Mouse (Mus musculus): ENCODE measurements around the gene Pcx. TPM values are rescaled to one million over a fixed set of nuclear protein-coding genes. Genes with fewer than 3 reads are reported as not detected.

Pcx gene
- total and polyA plus RNA-seq, 3 experiments = 39.0 to 52.5 (median 44.8) TPM

DNA sequence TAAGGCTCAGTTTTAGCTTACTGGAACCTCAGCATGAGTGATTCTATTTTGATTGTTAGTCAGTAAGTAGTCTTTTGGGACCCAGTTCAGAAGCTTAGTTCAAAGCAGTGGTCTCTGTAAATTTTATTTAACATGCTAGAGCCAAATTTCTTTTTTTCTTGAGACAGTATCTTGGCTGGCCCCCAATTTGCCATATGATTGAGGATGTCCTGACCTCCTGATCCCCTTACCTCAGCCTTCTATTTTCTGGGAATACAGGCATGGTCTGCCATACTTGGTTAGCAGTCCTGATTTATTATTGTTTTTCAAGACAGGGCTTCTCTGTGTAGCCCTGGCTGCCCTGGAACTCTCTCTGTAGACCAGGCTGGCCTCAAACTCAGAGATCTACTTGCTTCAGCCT lies 25.6 kb downstream of the Pcx start:
- DNase-seq = no peak
- Histone ChIP-seq H3K36me3 (ENCODE audit: control insufficient read depth, insufficient read depth, low read length) (no peaks in the 10 kb centered on the region), H3K9ac (ENCODE audit: low read depth, low read length) (no peak overlapping the region), H3K4me1 (ENCODE audit: control insufficient read depth, insufficient read depth, low read length) (no peaks in the 10 kb centered on the region), H3K27ac (no peak overlapping the region), H3K4me3 (no peak overlapping the region), H3K79me2 (replicated peaks; ENCODE audit: control insufficient read depth, insufficient read depth, low read length) (no peaks in the 10 kb centered on the region), H3K27me3 (ENCODE audit: control insufficient read depth, insufficient read depth, low read length) (no peaks in the 10 kb centered on the region)
- intact Hi-C loops (cut with DNase I) = no loop called here
- no peak for TF ChIP-seq POLR2A (IDR thresholded peaks at IDR 0.05; ENCODE audit: insufficient read depth, low read depth, low read length)
- no peak for TF ChIP-seq EP300 (IDR thresholded peaks at IDR 0.05; ENCODE audit: insufficient read depth, low read depth, low read length)
- TF ChIP-seq CTCF (IDR thresholded peaks at IDR 0.05) = no peak

DNA sequence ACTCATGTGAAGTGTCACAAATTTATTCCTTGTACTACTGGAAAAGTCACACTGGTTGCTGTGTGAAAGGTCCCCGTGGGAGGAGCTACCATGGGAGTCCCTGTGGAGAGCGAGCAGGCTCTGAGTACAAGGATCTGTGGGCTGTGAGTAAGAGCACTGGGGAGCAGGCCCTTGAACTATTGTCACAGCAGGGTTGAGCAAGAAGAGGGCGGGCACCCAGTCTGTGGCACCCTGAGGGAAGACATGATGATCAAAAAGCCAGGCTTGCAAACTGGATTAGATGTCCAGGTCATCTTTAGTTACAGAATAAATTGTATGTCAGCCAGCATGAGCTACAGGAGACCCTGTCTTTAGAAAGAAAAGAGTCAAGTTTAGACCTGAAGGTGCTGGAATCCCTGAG lies 26.3 kb downstream of the Pcx start:
- no peak for DNase-seq
- Histone ChIP-seq H3K4me1 (ENCODE audit: control insufficient read depth, insufficient read depth, low read length) (no peaks in the 10 kb centered on the region), H3K4me3 (no peak overlapping the region), H3K27me3 (ENCODE audit: control insufficient read depth, insufficient read depth, low read length) (no peaks in the 10 kb centered on the region), H3K9ac (ENCODE audit: low read depth, low read length) (no peak overlapping the region), H3K27ac (no peak overlapping the region), H3K36me3 (ENCODE audit: control insufficient read depth, insufficient read depth, low read length) (no peaks in the 10 kb centered on the region), H3K79me2 (replicated peaks; ENCODE audit: control insufficient read depth, insufficient read depth, low read length) (no peaks in the 10 kb centered on the region)
- 84% methylated on average over 3 of the region's 3 CpGs for WGBS
- intact Hi-C loops (cut with DNase I) = no loop called here
- TF ChIP-seq EP300 (IDR thresholded peaks at IDR 0.05; ENCODE audit: insufficient read depth, low read depth, low read length) (no peak), CTCF (IDR thresholded peaks at IDR 0.05) (no peak), POLR2A (IDR thresholded peaks at IDR 0.05; ENCODE audit: insufficient read depth, low read depth, low read length) (no peak)

DNA sequence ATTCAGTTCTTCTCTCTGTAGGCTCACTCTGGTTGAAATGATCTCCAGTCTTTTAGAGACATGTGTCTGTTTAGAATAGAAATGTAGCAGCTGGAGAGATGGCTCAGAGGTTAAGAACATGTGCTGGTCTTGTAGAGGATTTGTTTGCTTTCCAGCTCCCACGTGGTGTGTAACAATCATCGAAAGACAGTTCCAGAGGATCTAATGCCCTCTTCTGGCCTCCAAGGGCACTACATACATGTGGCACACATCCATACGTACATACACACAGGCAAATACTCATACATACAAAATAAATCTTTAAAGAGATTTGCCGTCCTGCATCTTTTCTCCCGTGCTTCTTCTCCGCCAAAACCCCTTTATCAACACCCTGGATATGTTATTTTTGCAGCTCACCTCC lies 30.0 kb downstream of the Pcx start:
- H3K36me3 ChIP-seq (ENCODE audit: control insufficient read depth, insufficient read depth, low read length) = no peaks in the 10 kb centered on the region
- no peak for DNase-seq
- TF ChIP-seq POLR2A (IDR thresholded peaks at IDR 0.05; ENCODE audit: insufficient read depth, low read depth, low read length) = no peak
- TF ChIP-seq CTCF (IDR thresholded peaks at IDR 0.05) = no peak
- TF ChIP-seq EP300 (IDR thresholded peaks at IDR 0.05; ENCODE audit: insufficient read depth, low read depth, low read length) = no peak
- no peak overlapping the region for H3K27ac ChIP-seq
- 90% methylated on average over 6 of the region's 6 CpGs for WGBS
- intact Hi-C loops (cut with DNase I) = no loop called here
- no peaks in the 10 kb centered on the region for H3K79me2 ChIP-seq (replicated peaks; ENCODE audit: control insufficient read depth, insufficient read depth, low read length)
- H3K4me3 ChIP-seq = no peak overlapping the region
- H3K27me3 ChIP-seq (ENCODE audit: control insufficient read depth, insufficient read depth, low read length) = no peaks in the 10 kb centered on the region
- no peaks in the 10 kb centered on the region for H3K4me1 ChIP-seq (ENCODE audit: control insufficient read depth, insufficient read depth, low read length)
- H3K9ac ChIP-seq (ENCODE audit: low read depth, low read length) = no peak overlapping the region

DNA sequence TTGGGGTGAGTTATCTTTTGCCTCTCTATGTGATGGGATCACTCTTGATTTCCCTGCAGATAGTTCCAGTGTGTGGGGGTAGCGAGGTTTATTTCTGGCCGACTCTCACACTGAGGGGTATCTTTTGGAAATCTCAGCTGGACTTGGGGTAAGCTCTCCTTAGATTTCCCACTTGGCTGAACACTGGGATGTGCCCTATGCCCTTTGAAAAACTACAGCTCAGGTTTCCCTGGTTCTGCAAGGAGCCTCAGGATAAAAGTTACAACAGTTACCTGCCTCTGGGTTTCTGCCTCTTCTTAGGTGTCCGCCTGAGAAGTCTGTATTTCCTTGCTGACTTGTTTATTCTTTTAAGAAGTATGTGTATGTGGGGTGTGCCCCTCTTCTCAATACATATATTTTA lies 30.7 kb downstream of the Pcx start:
- no peak for DNase-seq
- intact Hi-C loops (cut with DNase I) = no loop called here
- 94% methylated on average over 3 of the region's 3 CpGs for WGBS

DNA sequence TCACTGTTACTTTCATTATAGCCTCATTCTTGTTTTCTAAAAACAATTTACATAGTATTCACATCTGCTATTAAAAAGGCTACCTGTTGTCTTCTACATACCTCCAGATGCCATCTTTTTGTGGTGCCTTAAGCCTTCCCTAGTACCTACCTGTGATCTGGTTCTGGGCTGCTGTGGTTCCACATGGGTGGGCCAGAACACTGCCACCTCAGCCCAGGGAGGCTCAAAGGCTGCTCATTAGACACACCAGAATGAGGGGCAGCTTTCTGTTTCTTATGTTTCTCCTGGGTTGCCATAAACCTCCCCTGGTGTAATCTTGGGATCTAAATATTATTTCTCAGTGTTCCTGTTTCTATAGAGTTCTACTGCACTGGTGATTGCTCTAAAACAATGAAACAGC lies 31.8 kb downstream of the Pcx start:
- DNase-seq = no peak
- Histone ChIP-seq H3K36me3 (ENCODE audit: control insufficient read depth, insufficient read depth, low read length) (no peaks in the 10 kb centered on the region), H3K27me3 (ENCODE audit: control insufficient read depth, insufficient read depth, low read length) (no peaks in the 10 kb centered on the region), H3K9ac (ENCODE audit: low read depth, low read length) (no peak overlapping the region), H3K79me2 (replicated peaks; ENCODE audit: control insufficient read depth, insufficient read depth, low read length) (no peaks in the 10 kb centered on the region), H3K4me3 (no peak overlapping the region), H3K27ac (no peak overlapping the region), H3K4me1 (ENCODE audit: control insufficient read depth, insufficient read depth, low read length) (no peaks in the 10 kb centered on the region)
- TF ChIP-seq EP300 (IDR thresholded peaks at IDR 0.05; ENCODE audit: insufficient read depth, low read depth, low read length) (no peak), CTCF (IDR thresholded peaks at IDR 0.05) (no peak), POLR2A (IDR thresholded peaks at IDR 0.05; ENCODE audit: insufficient read depth, low read depth, low read length) (no peak)
- intact Hi-C loops (cut with DNase I) = no loop called here

More for the DNA sequence above, 30.7 kb downstream of the Pcx start:
- Histone ChIP-seq H3K27me3 (ENCODE audit: control insufficient read depth, insufficient read depth, low read length) (no peaks in the 10 kb centered on the region), H3K36me3 (ENCODE audit: control insufficient read depth, insufficient read depth, low read length) (no peaks in the 10 kb centered on the region), H3K4me1 (ENCODE audit: control insufficient read depth, insufficient read depth, low read length) (no peaks in the 10 kb centered on the region), H3K4me3 (no peak overlapping the region), H3K9ac (ENCODE audit: low read depth, low read length) (no peak overlapping the region), H3K27ac (no peak overlapping the region), H3K79me2 (replicated peaks; ENCODE audit: control insufficient read depth, insufficient read depth, low read length) (no peaks in the 10 kb centered on the region)
- TF ChIP-seq EP300 (IDR thresholded peaks at IDR 0.05; ENCODE audit: insufficient read depth, low read depth, low read length) = no peak
- TF ChIP-seq POLR2A (IDR thresholded peaks at IDR 0.05; ENCODE audit: insufficient read depth, low read depth, low read length) = no peak
- TF ChIP-seq CTCF (IDR thresholded peaks at IDR 0.05) = no peak

DNA sequence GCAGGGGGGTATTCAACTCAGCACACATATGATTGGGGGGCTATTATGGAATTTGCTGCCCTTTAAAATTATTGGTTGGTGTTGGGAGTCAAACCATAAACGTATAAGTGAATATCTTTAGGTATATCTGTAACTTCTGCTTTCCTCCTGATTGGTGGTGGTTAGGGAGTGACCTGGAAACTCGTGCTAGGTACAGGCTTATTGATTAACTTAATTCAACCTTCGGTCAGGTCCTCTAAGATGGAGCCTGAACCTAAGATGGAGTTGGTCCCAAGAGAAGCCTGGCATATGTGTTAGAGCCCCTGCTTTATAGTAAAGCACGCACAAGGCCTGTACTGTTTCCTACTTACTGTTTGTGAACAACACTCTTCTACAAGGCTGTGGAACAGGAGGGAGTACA lies 34.8 kb downstream of the Pcx start:
- H3K9ac ChIP-seq (ENCODE audit: low read depth, low read length) = no peak overlapping the region
- no peaks in the 10 kb centered on the region for H3K36me3 ChIP-seq (ENCODE audit: control insufficient read depth, insufficient read depth, low read length)
- H3K4me1 ChIP-seq (ENCODE audit: control insufficient read depth, insufficient read depth, low read length) = no peaks in the 10 kb centered on the region
- no peak for TF ChIP-seq POLR2A (IDR thresholded peaks at IDR 0.05; ENCODE audit: insufficient read depth, low read depth, low read length)
- TF ChIP-seq CTCF (IDR thresholded peaks at IDR 0.05) = no peak
- no peak for TF ChIP-seq EP300 (IDR thresholded peaks at IDR 0.05; ENCODE audit: insufficient read depth, low read depth, low read length)
- intact Hi-C loops (cut with DNase I) = no loop called here
- DNase-seq = no peak
- no peaks in the 10 kb centered on the region for H3K79me2 ChIP-seq (replicated peaks; ENCODE audit: control insufficient read depth, insufficient read depth, low read length)
- no peaks in the 10 kb centered on the region for H3K27me3 ChIP-seq (ENCODE audit: control insufficient read depth, insufficient read depth, low read length)
- no peak overlapping the region for H3K4me3 ChIP-seq
- 84% methylated on average over 4 of the region's 4 CpGs for WGBS
- no peak overlapping the region for H3K27ac ChIP-seq

All from heart, adult 2 months (tissue).